Mouse (Mus musculus) hindbrain, embryonic 11.5 days (tissue): Measurements from ENCODE around the gene Abcg5. TPM values are rescaled to one million over a fixed set of nuclear protein-coding genes. Genes with fewer than 3 reads are reported as not detected.
A peak's percentile ranks its signal among the peaks of the same experiment; 100 is the strongest.

Source experiments
- ATAC-seq: fragments of 200-750 bp; cut with Nextera tagmentation; 2 replicates; pipeline ENCODE4 v1.8.0; 2017; ENCODE audit warnings: mild to moderate bottlenecking, moderate TSS enrichment, moderate library complexity; ENCODE audit not compliant: low FRiP score
- DNase-seq: peaks from one replicate; pipeline ENCODE4 v3.0.0-alpha.2; 2015; ENCODE audit warnings: low spot score
- H3K27ac ChIP-seq: fragments of 300-500 bp; sonication (generic); 2 replicates; pipeline ENCODE4 v1.5.1; 2014; ENCODE audit warnings: mild to moderate bottlenecking, low read depth, low read length
- H3K27me3 ChIP-seq: fragments of 300-500 bp; sonication (generic); 2 replicates; pipeline ENCODE4 v1.6.1; 2014; ENCODE audit warnings: mild to moderate bottlenecking, low read length, moderate library complexity, mixed read lengths; ENCODE audit not compliant: control insufficient read depth, insufficient read depth
- H3K36me3 ChIP-seq: fragments of 300-500 bp; sonication (generic); 2 replicates; pipeline ENCODE4 v1.6.1; 2014; ENCODE audit warnings: mild to moderate bottlenecking, low read length, moderate library complexity, mixed read lengths; ENCODE audit not compliant: control insufficient read depth, insufficient read depth
- H3K4me1 ChIP-seq: fragments of 300-500 bp; sonication (generic); replicated peaks from 2 replicates; pipeline ENCODE4 v1.6.1; 2014; ENCODE audit warnings: low read length, mixed read lengths; ENCODE audit not compliant: control insufficient read depth, insufficient read depth
- H3K4me2 ChIP-seq: fragments of 300-500 bp; sonication (generic); replicated peaks from 2 replicates; pipeline ENCODE4 v1.6.1; 2014; ENCODE audit warnings: mild to moderate bottlenecking, low read depth, low read length
- H3K4me3 ChIP-seq: fragments of 300-500 bp; sonication (generic); 2 replicates; pipeline ENCODE4 v1.5.1; 2014; ENCODE audit warnings: low read depth, low read length
- H3K9ac ChIP-seq: fragments of 300-500 bp; sonication (generic); 2 replicates; pipeline ENCODE4 v1.6.1; 2014; ENCODE audit warnings: low read depth, low read length
- H3K9me3 ChIP-seq: fragments of 300-500 bp; sonication (generic); 2 replicates; pipeline ENCODE4 v1.6.1; 2016; ENCODE audit warnings: low read length; ENCODE audit not compliant: control insufficient read depth
- WGBS: fragments of 180-500 bp; shearing (Covaris S2); extraction: QIAGEN DNeasy Blood & Tissue Kit; methylation state at CpG from one replicate; pipeline ENCODE4 v1.1.7; 2014; 5-methylcytosine and 5-hydroxymethylcytosine counted together
- polyA plus RNA-seq: library from polyadenylated mRNA; unstranded; fragments of >200 nt; fragmentation: Nextera tagmentation; extraction: Ambion mirVana; gene quantifications from 2 replicates; pipeline ENCODE4 v1.2.1, GENCODE M21; 2014

Gene Abcg5
- polyA plus RNA-seq, 1 experiment from 2014 or later, result 2.2 TPM

DNA sequence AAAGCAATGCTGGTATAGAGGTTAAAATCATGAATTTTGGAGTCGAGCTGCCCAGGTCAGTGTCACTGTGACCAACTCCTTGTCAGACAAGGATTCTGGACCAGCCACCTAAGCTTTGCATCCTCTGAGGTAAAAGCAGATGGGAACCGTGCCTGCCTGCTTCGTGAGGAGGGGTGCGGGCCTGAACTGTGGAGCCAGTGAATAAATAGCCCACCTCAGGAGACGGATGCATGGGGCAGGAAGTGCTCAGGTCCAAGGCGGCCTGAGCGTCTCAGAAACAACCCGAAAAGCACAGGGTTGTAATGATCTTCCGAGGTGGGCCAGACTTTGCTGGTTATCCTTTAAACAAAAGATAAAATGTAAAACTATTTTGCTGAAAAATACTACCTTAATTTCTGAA lies 37.7 kb downstream of the Abcg5 start:
- 31% methylated on average over 9 of the region's 9 CpGs for whole genome bisulfite sequencing
- Histone ChIP-seq H3K27me3 (no peaks in the 10 kb centered on the region), H3K4me1 (0 out of 2 replicates have a peak, but pooled peaks cover 2% of the 10 kb centered on the region), H3K9ac (no peak overlapping the region), H3K36me3 (no peaks in the 10 kb centered on the region), H3K4me3 (no peak overlapping the region), H3K27ac (no peak overlapping the region), H3K9me3 (no peaks in the 10 kb centered on the region), H3K4me2 (no peak overlapping the region)
- DNase-seq (no peak), ATAC-seq (no peak)

- Histone ChIP-seq H3K27ac (no peak overlapping the region), H3K9ac (no peak overlapping the region)
- no peak for DNase-seq
Measured at GRCm38 (mm10) chr17:84644292-84645050, 38.3 kb downstream of the Abcg5 start.

GRCm38 (mm10) chr17:84642324-84642723 lies 40.5 kb downstream of the Abcg5 start:
- H3K9ac ChIP-seq, result no peak overlapping the region
- no peaks in the 10 kb centered on the region for H3K9me3 ChIP-seq
- no peak for DNase-seq
- H3K4me1 ChIP-seq, result 0 out of 2 replicates have a peak, but pooled peaks cover 2% of the 10 kb centered on the region
- 91% methylated on average over 9 of the region's 9 CpGs for WGBS
- H3K36me3 ChIP-seq, result no peaks in the 10 kb centered on the region
- H3K27me3 ChIP-seq, result no peaks in the 10 kb centered on the region
- H3K27ac ChIP-seq, result no peak overlapping the region
- no peak overlapping the region for H3K4me2 ChIP-seq
- ATAC-seq, result no peak
- no peak overlapping the region for H3K4me3 ChIP-seq

More at GRCm38 (mm10) chr17:84644292-84645050, 38.3 kb downstream of the Abcg5 start:
- H3K36me3 ChIP-seq, result no peaks in the 10 kb centered on the region
- 0 out of 2 replicates have a peak, but pooled peaks cover 2% of the 10 kb centered on the region for H3K4me1 ChIP-seq
- no peak for ATAC-seq
- WGBS, result 64% methylated on average over 16 of the region's 16 CpGs
- no peaks in the 10 kb centered on the region for H3K9me3 ChIP-seq
- no peak overlapping the region for H3K4me2 ChIP-seq
- no peaks in the 10 kb centered on the region for H3K27me3 ChIP-seq
- no peak overlapping the region for H3K4me3 ChIP-seq

- Histone ChIP-seq H3K27ac (no peak overlapping the region), H3K4me1 (0 out of 2 replicates have a peak, but pooled peaks cover 2% of the 10 kb centered on the region), H3K9ac (no peak overlapping the region), H3K4me2 (no peak overlapping the region), H3K27me3 (no peaks in the 10 kb centered on the region), H3K9me3 (no peaks in the 10 kb centered on the region), H3K4me3 (no peak overlapping the region), H3K36me3 (no peaks in the 10 kb centered on the region)
- ATAC-seq (no peak), DNase-seq (peak; percentile 68)
- 36% methylated on average over 3 of the region's 3 CpGs for WGBS
Measured at GRCm38 (mm10) chr17:84641893-84642292, 40.9 kb downstream of the Abcg5 start.

DNA sequence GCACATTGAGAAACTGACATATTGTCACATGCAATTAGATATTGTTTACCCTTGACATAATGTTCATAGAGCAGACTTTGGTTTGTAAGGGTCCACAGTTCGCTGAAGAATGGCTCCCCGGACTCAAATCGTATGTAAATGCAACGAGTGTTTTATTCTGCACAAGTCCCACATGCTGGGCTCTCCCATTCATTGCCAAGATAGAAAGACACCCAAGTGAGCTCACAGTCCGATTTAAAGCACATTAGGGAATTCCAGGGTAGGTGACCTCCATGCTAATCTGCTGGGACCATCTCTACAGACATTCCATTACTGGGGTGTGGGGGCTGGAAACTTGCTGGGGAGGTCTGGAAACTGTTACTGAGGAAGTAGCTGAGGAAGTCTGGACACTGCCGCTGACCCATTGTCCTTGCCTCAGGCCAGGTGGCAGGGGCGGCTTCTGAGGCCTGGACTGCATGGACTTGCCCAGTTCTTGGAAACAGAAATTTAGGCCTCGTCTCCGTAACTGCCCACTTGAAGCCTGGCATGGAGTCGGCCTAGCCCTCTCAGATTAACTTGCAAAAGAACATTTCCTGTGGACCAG lies 42.9 kb downstream of the Abcg5 start:
- 68% methylated on average over 10 of the region's 10 CpGs for WGBS
- no peak for ATAC-seq

GRCm38 (mm10) chr17:84637971-84638370 lies 44.8 kb downstream of the Abcg5 start:
- Histone ChIP-seq H3K27me3 (no peaks in the 10 kb centered on the region), H3K36me3 (no peaks in the 10 kb centered on the region), H3K9me3 (no peaks in the 10 kb centered on the region), H3K4me3 (no peak overlapping the region), H3K4me2 (no peak overlapping the region), H3K9ac (no peak overlapping the region), H3K4me1 (no peaks in the 10 kb centered on the region), H3K27ac (no peak overlapping the region)
- WGBS, result 94% methylated on average over 6 of the region's 6 CpGs
- ATAC-seq (no peak), DNase-seq (no peak)

More for the DNA sequence above, 42.9 kb downstream of the Abcg5 start:
- no peak overlapping the region for H3K27ac ChIP-seq
- no peaks in the 10 kb centered on the region for H3K4me1 ChIP-seq
- no peak for DNase-seq
- no peaks in the 10 kb centered on the region for H3K27me3 ChIP-seq
- no peaks in the 10 kb centered on the region for H3K9me3 ChIP-seq
- no peak overlapping the region for H3K4me3 ChIP-seq
- H3K9ac ChIP-seq, result no peak overlapping the region
- H3K4me2 ChIP-seq, result no peak overlapping the region
- no peaks in the 10 kb centered on the region for H3K36me3 ChIP-seq

DNA sequence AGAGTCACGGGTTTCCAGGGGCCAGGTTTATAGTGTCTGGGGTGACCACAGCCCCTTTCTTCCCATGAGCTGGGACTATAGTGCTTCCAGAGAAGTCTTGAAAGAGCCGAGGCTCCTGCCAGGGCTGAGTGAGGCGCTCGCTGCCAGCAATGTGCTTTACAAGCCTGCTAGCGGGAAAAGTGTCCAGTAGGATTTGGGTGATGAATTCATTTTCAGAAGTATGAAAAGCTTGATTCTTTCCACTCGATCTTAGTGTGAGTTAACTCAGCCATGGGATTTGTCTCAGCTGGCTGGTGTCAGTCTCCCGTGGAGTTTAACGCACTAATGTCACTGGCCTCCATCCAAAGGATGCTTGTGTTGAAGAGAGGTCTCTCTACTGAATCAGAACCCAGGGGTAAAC lies 46.5 kb downstream of the Abcg5 start:
- 77% methylated on average over 8 of the region's 8 CpGs for WGBS
- no peaks in the 10 kb centered on the region for H3K27me3 ChIP-seq
- no peaks in the 10 kb centered on the region for H3K36me3 ChIP-seq
- no peak overlapping the region for H3K27ac ChIP-seq
- H3K4me1 ChIP-seq, result no peaks in the 10 kb centered on the region
- DNase-seq (no peak), ATAC-seq (no peak)
- H3K4me2 ChIP-seq, result no peak overlapping the region
- H3K9me3 ChIP-seq, result no peaks in the 10 kb centered on the region
- no peak overlapping the region for H3K9ac ChIP-seq
- H3K4me3 ChIP-seq, result no peak overlapping the region

GRCm38 (mm10) chr17:84633443-84633842 lies 49.4 kb downstream of the Abcg5 start:
- no peak overlapping the region for H3K4me3 ChIP-seq
- ATAC-seq (no peak), DNase-seq (no peak)
- no peak overlapping the region for H3K27ac ChIP-seq
- H3K4me1 ChIP-seq, result no peaks in the 10 kb centered on the region
- WGBS, result 87% methylated on average over 13 of the region's 13 CpGs
- H3K9me3 ChIP-seq, result no peaks in the 10 kb centered on the region
- H3K27me3 ChIP-seq, result no peaks in the 10 kb centered on the region
- H3K9ac ChIP-seq, result no peak overlapping the region
- H3K4me2 ChIP-seq, result no peak overlapping the region
- no peaks in the 10 kb centered on the region for H3K36me3 ChIP-seq

DNA sequence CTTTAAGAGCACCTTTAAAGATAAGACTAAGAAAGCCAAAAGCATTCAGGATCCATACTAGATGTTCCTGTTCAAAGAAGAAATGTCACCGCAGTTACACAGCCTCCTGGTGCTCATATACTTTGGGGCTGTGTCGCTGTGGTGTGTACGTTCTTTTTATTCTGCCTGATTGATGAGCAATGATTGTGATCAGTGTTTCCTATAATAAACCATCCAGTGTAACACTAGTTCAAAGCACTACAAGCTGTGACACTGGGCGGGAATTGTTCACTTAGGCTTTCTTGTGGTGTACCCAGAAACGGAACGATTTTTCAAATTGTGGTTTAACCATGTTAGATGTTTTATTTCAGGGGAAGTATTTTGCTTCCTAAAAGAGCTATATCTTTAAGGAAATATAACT lies 51.0 kb downstream of the Abcg5 start:
- no peak overlapping the region for H3K9ac ChIP-seq
- no peak overlapping the region for H3K4me3 ChIP-seq
- no peaks in the 10 kb centered on the region for H3K36me3 ChIP-seq
- H3K27me3 ChIP-seq, result no peaks in the 10 kb centered on the region
- WGBS, result 90% methylated on average over 6 of the region's 6 CpGs
- no peak for ATAC-seq
- H3K27ac ChIP-seq, result no peak overlapping the region
- no peak for DNase-seq
- no peaks in the 10 kb centered on the region for H3K4me1 ChIP-seq
- no peaks in the 10 kb centered on the region for H3K9me3 ChIP-seq
- no peak overlapping the region for H3K4me2 ChIP-seq
